Mouse (Mus musculus): ENCODE results near the gene Pdss2.

Pdss2 gene

DNA sequence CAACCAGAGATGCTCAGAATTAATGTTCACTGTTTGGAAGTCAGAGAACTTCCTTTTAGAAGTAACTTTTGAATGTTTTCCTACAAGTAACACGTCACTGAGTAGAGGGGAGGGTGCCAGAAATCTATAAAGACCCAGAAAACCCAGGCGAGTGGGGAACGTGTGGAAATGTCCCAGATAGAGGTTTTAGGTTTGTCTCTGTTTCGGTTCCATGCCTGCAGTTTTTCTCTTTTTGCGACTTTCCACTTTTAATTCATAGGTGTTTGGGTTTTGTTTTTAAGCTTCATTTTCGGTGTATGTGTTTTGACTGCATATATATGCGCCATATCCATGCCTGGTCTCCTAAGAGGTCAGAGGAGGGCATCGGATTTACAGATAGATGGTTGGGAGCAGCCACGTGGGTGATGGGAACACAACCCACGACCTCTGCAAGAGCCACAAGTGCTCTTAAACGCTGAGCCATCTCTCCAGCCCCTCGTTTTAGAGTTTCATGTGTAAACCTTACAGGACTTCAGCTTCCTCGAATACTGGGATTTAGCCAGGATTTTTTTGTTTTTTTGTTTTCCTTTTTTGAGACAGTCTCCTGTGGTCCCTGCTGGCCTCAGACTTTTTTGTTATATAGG is 259.1 kb downstream of the Pdss2 start:
- in situ Hi-C loops (cut with MboI, MseI) = no loop called here

DNA sequence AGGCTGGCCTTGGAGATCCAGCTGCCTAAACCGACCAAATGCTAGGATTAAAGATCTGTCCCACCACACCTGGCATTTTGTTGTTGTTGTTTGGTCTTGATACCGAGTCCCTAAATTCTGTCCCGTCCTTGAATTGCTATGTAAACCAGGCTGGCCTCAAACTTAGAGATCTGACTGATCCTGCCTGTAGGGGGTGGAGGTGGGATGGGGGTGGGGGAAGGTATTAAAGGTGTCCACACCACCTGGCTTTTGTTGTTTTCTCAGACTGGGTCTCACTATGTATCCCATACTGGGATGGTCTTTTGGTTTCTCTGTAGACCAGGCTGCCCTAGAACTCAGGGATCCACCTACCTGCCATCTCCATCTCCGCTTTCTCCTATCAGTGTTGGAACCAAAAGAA is 259.9 kb downstream of the Pdss2 start:
- in situ Hi-C loops (cut with MboI, MseI) = no loop called here

DNA sequence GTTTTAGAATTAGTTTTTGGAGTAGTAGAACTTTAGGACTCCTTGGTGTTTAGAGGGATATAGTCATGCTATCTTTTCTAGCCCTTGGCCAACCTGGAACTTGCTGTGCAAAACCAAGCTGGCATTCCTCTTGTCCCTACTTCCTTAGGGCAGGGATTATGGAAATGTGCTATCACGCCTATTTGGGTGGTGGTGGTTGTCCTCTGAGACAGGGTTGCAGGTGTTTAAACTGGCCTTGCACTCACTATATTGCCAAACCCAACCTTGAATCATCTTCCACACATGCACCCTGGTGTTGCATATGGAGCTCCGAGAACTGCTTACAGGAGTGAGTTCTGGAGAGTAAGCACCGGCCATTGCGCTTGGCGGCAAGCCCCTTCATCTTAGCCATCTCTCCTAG is 260.7 kb downstream of the Pdss2 start:
- in situ Hi-C loops (cut with MboI, MseI) = no loop called here

DNA sequence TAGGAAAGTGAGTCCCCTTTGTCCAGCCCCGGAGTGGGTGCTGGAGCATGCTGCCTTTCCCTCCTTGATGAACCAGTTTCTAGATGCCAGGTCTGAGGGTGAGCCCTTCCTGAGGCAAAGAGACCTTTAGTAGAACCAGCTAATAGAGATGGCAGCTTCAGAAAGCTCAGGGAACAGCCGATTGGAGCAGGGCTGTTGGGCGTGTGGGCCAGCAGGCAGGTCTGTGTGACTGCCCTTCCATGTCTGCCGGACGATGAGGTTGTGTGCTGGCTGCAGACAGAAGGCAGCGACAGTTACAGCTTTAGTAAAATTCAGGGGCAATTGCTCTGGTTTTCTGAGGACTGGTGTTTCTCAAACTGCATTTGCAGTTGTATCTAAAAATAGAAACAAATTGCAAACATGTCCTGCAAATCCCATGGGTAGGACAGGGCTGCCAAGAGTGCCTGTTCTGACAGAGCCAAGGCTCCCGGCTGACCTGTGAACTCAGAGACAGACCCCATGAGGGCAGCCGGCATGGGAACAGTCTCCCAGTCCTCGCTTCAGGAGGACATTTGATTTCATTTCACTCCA is 262.2 kb downstream of the Pdss2 start:
- in situ Hi-C loops (cut with MboI, MseI) = no loop called here

GRCm38 (mm10) chr10:43485751-43486268 is 264.5 kb downstream of the Pdss2 start:
- in situ Hi-C loops (cut with MboI, MseI) = no loop called here

- in situ Hi-C loops (cut with MboI, MseI) = no loop called here
Observed at GRCm38 (mm10) chr10:43487441-43488010, 266.2 kb downstream of the Pdss2 start.

GRCm38 (mm10) chr10:43488258-43488657 is 267.0 kb downstream of the Pdss2 start:
- in situ Hi-C loops (cut with MboI, MseI) = no loop called here

GRCm38 (mm10) chr10:43489139-43489538 is 267.9 kb downstream of the Pdss2 start:
- in situ Hi-C loops (cut with MboI, MseI) = no loop called here

DNA sequence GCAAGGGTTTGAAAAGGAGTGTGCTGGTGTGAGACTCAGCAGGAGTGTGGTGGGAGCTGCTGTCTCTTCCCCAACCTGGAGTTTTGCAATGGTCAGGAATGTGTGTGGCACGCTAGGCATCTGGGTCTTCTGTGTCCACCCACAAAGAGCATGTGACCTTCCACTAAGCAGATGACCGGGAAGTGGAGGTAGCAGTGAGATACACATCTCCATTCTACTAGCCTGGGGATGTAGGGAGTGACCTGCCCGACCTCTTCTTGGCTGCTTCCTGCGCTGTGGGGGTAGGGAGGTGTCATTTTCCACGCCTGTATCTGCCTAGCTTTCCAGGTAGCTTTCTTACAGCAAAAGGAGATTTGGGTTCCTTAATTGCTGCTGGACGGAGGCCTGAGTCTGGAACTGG is 268.3 kb downstream of the Pdss2 start:
- in situ Hi-C loops (cut with MboI, MseI) = no loop called here

- in situ Hi-C loops (cut with MboI, MseI) = no loop called here
Observed at GRCm38 (mm10) chr10:43490034-43490433, 268.7 kb downstream of the Pdss2 start.

DNA sequence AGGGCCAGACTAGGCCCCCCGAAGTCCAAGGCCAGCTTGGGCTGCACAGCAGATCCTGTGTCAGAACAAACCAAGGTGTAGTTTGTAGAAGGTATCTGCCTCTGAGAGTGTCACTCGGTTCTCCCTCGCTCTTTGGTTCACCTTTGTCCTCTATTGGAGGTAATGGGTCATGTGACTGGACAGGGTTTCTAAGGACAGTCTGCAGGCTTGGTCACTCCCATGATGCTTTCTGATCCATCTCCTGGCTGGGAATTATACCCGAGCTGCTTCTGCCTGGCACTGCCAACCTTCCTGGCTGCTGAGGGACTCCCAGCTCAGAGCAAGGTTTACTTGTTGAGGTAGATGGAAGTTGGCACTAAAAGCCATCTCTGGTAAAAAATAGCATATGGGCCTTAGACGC is 269.6 kb downstream of the Pdss2 start:
- in situ Hi-C loops (cut with MboI, MseI) = no loop called here

DNA sequence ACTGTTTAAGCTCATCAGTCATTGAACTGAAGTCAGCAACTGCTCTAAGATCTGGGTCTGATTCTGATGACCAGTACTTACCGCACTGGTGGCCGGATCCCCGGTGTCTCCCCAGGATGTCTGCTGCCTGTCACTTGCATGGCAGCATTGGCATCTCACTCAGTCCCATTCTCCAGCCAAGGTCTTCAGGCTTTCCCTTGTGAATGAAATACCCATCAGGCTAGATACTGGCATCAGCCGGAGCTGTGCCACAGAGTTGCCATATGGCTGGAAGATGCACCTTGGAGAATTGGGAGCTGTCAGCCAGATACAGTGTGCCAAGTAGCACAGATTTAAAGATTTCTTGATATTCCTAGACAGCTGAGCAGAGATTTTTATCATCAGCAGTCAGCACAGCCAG is 281.3 kb downstream of the Pdss2 start:
- in situ Hi-C loops (cut with MboI, MseI) = no loop called here

DNA sequence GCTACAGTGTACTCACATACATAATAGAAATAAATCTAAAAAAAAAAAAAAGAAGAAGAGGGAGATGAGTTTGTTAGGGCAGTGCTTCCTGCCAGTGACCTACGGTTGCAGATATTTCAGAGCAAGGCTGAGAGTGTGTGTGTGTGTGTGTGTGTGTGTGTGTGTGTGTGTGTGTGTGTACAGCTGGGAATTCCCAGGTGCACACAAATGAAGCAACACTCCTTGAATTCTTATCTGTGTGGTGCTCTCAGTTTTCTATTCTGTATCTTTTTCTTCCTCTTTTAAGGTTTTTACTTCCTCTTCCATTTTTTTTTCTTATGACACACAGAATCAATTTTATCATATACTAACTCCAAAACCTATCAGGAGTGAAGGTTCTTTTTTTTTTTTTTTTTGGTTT is 283.0 kb downstream of the Pdss2 start:
- in situ Hi-C loops (cut with MboI, MseI) = no loop called here

DNA sequence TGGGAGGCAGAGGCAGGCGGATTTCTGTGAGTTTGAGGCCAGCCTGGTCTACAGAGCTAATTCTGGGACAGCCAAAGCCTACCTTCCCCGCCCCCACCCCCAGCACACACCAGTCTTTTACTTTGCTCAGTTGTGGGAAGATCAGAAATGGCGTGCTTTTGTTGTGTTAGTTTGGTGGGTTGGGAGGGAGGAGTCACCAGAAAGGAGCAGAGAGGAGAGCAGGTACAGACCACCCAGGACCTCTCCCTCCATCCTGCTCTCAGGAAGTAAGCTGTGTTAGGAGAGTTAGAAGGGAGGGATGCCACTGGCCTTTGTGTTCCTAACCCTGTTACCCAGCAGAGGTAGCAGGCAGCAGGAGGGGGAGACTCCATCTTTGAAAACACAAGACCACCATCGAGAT is 285.8 kb downstream of the Pdss2 start:
- in situ Hi-C loops (cut with MboI, MseI) = no loop called here

DNA sequence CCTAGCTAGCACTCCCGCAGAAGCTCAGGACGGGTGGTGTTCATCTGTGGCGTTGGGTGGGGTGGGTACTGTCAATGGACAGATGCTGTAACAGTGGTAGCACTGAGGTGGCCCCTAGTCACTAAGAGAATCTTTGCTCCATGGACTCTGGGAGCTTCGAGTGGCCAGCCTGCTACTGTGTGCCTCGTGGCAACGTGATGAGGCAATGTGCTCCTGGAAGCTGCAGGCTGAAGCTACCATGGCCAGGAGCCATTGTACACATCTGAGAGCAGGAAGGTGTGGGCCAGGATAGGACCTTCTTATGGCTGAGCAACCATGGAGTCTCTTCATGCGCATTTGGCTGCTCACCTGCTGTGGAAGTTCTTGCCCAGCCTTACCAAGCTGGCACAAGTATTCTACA is 287.9 kb downstream of the Pdss2 start:
- in situ Hi-C loops (cut with MboI, MseI) = no loop called here

DNA sequence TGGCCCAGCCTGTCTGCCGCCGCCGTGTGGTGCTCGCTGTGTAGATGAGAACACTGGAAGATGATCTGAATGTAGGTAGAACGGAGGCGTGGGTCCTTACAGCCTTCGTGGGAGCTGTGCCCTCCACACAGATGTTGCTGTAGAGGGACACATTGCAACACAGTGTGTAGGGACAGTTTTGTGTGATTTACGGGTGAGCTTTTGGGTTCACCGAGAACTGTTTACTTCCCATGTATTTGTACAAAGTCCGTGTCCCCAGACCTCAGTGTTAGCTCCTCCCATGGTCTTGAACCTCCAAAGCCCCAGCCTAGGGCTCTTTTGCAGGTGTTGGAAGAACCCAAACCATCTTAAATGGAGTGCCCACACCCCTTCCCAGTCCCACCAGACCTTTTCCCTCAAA is 291.7 kb downstream of the Pdss2 start:
- in situ Hi-C loops (cut with MboI, MseI) = no loop called here

Measured in T-helper 2 cell (primary cell).